Comparison of ENCODE assay signal across 7 mouse cellular contexts in genomic region chr16:44724847-44725246, GRCm38 (mm10). TPM values are rescaled to one million over a fixed set of nuclear protein-coding genes. Genes with fewer than 3 reads are reported as not detected.
DNase-seq lines count a peak whose midpoint lies in the region; ATAC-seq and TF ChIP-seq lines count a peak whose summit lies in the region.

No protein-coding gene starts in this region.

- peaks cover 20% of the 10 kb centered on the region for H3K4me1 ChIP-seq in embryonic facial prominence, embryonic 15.5 days
- H3K4me1 ChIP-seq in intestine, postnatal 0 days (replicated peaks; ENCODE audit: control insufficient read depth, insufficient read depth, low read length) = peaks cover 3% of the 10 kb centered on the region

- H3K4me2 ChIP-seq in embryonic facial prominence, embryonic 15.5 days (replicated peaks) = peak overlapping the region; percentile 72
- H3K4me2 ChIP-seq in intestine, postnatal 0 days (replicated peaks; ENCODE audit: low read depth) = peak overlapping the region; percentile 86

- peaks cover 13% of the 10 kb centered on the region for H3K36me3 ChIP-seq in embryonic facial prominence, embryonic 15.5 days
- peaks cover 8% of the 10 kb centered on the region; the same call in 1 of the 2 replicates for H3K36me3 ChIP-seq in intestine, postnatal 0 days (ENCODE audit: control insufficient read depth, insufficient read depth)

- peak overlapping the region; percentile 90 for H3K9ac ChIP-seq in embryonic facial prominence, embryonic 15.5 days
- H3K9ac ChIP-seq in intestine, postnatal 0 days (ENCODE audit: low read depth, low read length) = peak overlapping the region; percentile 80

- intact Hi-C loops in left cerebral cortex, adult 2 months (cut with DNase I) = loop anchor here (1.0 to 2.0 kb wide), 4 partner anchors 21 to 399 kb away; partner anchors contain the start of gene Gtpbp8

- WGBS in embryonic facial prominence, embryonic 15.5 days = 0% methylated on average over 14 of the region's 14 CpGs
- WGBS in intestine, postnatal 0 days = 0% methylated on average over 14 of the region's 14 CpGs

- H3K4me3 ChIP-seq in left cerebral cortex, adult 2 months = peak overlapping the region; percentile 93
- H3K4me3 ChIP-seq in embryonic facial prominence, embryonic 15.5 days (replicated peaks) = peak overlapping the region; percentile 94
- H3K4me3 ChIP-seq in intestine, postnatal 0 days (ENCODE audit: low read depth, low read length) = peak overlapping the region; percentile 84

- H3K9me3 ChIP-seq in embryonic facial prominence, embryonic 15.5 days (replicated peaks) = no peaks in the 10 kb centered on the region
- no peaks in the 10 kb centered on the region for H3K9me3 ChIP-seq in intestine, postnatal 0 days (ENCODE audit: control insufficient read depth)

- H3K27me3 ChIP-seq in embryonic facial prominence, embryonic 15.5 days = no peaks in the 10 kb centered on the region
- no peaks in the 10 kb centered on the region for H3K27me3 ChIP-seq in intestine, postnatal 0 days (replicated peaks; ENCODE audit: control insufficient read depth, insufficient read depth, low read length)

- ATAC-seq in embryonic facial prominence, embryonic 15.5 days (ENCODE audit: insufficient number of reproducible peaks, low FRiP score, low TSS enrichment, low read depth) = no peak
- no peak for ATAC-seq in intestine, postnatal 0 days
- ATAC-seq in cerebellum, adult (ENCODE audit: insufficient number of reproducible peaks, low FRiP score, low TSS enrichment) = no peak

- DNase-seq in left cerebral cortex, adult 2 months (ENCODE audit: extremely low spot score in 1 of 2, low spot score in 2 of 2) = peak in 1 of 2 experiments; percentile 36
- no peak for DNase-seq in left cerebral cortex, adult 8-10 months (ENCODE audit: low spot score in 2 of 2)
- peak; percentile 61 for DNase-seq in WW6 (ENCODE audit: low read depth, low spot score)
- DNase-seq in mesoderm, embryonic 11.5 days (ENCODE audit: low read depth, low spot score) = peak; percentile 75

- peak overlapping the region; percentile 95 for H3K27ac ChIP-seq in left cerebral cortex, adult 2 months
- peak overlapping the region; percentile 91 for H3K27ac ChIP-seq in embryonic facial prominence, embryonic 15.5 days (replicated peaks)
- peak overlapping the region; percentile 88 for H3K27ac ChIP-seq in intestine, postnatal 0 days (ENCODE audit: low read depth, low read length)

- TF ChIP-seq CTCF in left cerebral cortex, adult 2 months (IDR thresholded peaks at IDR 0.05) = no peak
- peak; percentile 10; the same call in 1 of the 2 replicates for TF ChIP-seq CTCF in intestine, postnatal 0 days (IDR thresholded peaks at IDR 0.05; ENCODE audit: low read depth)

RNA-seq across cellular contexts. Expression of gene Nepro, which starts 0.7 kb away (rescaled TPM):
- 1 to 10 TPM; 4.8 to 5.0 TPM for total RNA-seq in left cerebral cortex, adult 2 months (2021)
- 1 to 10 TPM; 3.7 to 6.0 (median 5.4) TPM for total RNA-seq in left cerebral cortex, adult 8-10 months (2022)
- 7.3 and 7.9 TPM in 2 replicates for polyA plus RNA-seq in embryonic facial prominence, embryonic 15.5 days (2015; fragmentation: Nextera tagmentation; extraction: Ambion mirVana)
- polyA plus RNA-seq in intestine, postnatal 0 days (2015; fragmentation: Nextera tagmentation; extraction: Ambion mirVana) = 2.2 and 2.3 TPM in 2 replicates

RNA-seq across cellular contexts. Expression of gene Gtpbp8, which starts 21.3 kb away (rescaled TPM):
- 10 to 100 TPM; 24.4 to 25.7 TPM for total RNA-seq in left cerebral cortex, adult 2 months (2021)
- 10 to 100 TPM; 21.0 to 26.3 (median 23.4) TPM for total RNA-seq in left cerebral cortex, adult 8-10 months (2022)
- polyA plus RNA-seq in embryonic facial prominence, embryonic 15.5 days (2015; fragmentation: Nextera tagmentation; extraction: Ambion mirVana) = 21.0 and 24.7 TPM in 2 replicates
- polyA plus RNA-seq in intestine, postnatal 0 days (2015; fragmentation: Nextera tagmentation; extraction: Ambion mirVana) = 21.5 and 24.5 TPM in 2 replicates

RNA-seq across cellular contexts. Expression of gene Cd200r1, which starts 40.7 kb away (rescaled TPM):
- 1 to 10 TPM; 1.0 to 1.1 TPM for total RNA-seq in left cerebral cortex, adult 2 months (2021)
- 1 to 10 TPM in 1 of 4 experiments, under 1 TPM in 3; 0.67 to 1.0 (median 0.91) TPM for total RNA-seq in left cerebral cortex, adult 8-10 months (2022)
- polyA plus RNA-seq in embryonic facial prominence, embryonic 15.5 days (2015; fragmentation: Nextera tagmentation; extraction: Ambion mirVana) = 1.6 and 2.1 TPM in 2 replicates
- polyA plus RNA-seq in intestine, postnatal 0 days (2015; fragmentation: Nextera tagmentation; extraction: Ambion mirVana) = 0.56 and 0.69 TPM in 2 replicates

Comparison
In these comparisons a context has a peak if more than half of its experiments do, and no peak if none do; other contexts are left out.
1. DNase-seq: peak in WW6 (single experiment) and mesoderm, embryonic 11.5 days (single experiment); none in left cerebral cortex, adult 8-10 months (0 of 2).
2. Peak in every context shown above with its lines, with median percentiles within 50 percentile points of each other: H3K27ac ChIP-seq and H3K4me3 ChIP-seq.